Mouse (Mus musculus): ENCODE measurements around the gene Fgfr4. TPM values are rescaled to one million over a fixed set of nuclear protein-coding genes. Genes with fewer than 3 reads are reported as not detected.

The Fgfr4 gene
- polyA plus RNA-seq, 1 experiment = 2.8 TPM

- H3ac ChIP-seq (ENCODE audit: control insufficient read depth, insufficient read length, low read depth) = peak overlapping the region; percentile 73
- H3K79me2 ChIP-seq (ENCODE audit: control insufficient read depth, insufficient read depth) = peaks cover 56% of the 10 kb centered on the region
- H3K36me3 ChIP-seq (ENCODE audit: control insufficient read depth, insufficient read depth) = peaks cover 37% of the 10 kb centered on the region
- no peaks in the 10 kb centered on the region for H3K27me3 ChIP-seq (ENCODE audit: control insufficient read depth, insufficient read depth, insufficient read length)
- peaks cover 30% of the 10 kb centered on the region for H3K79me3 ChIP-seq (ENCODE audit: low read depth)
- TF ChIP-seq FOSL1 (IDR thresholded peaks at IDR 0.05; ENCODE audit: insufficient read depth, low read length, poor library complexity, severe bottlenecking) (no peak), MYOG (IDR thresholded peaks at IDR 0.05; ENCODE audit: control insufficient read depth, extremely low read depth, insufficient read length) (no peak), CEBPB (IDR thresholded peaks at IDR 0.05; ENCODE audit: low read depth) (no peak), USF1 (IDR thresholded peaks at IDR 0.05; ENCODE audit: low read depth) (no peak), MAX (IDR thresholded peaks at IDR 0.05) (no peak), MYOD1 (IDR thresholded peaks at IDR 0.05; ENCODE audit: control insufficient read depth, insufficient read length, low read depth) (no peak)
- H3K4me3 ChIP-seq (ENCODE audit: insufficient read depth, poor library complexity, severe bottlenecking) = peak overlapping the region; percentile 37
These were observed 60.8 kb downstream of the Fgfr4 start for GRCm38 (mm10) chr13:55213138-55213806.

Other genes with a start within 250 kb of the Fgfr4 start
- 0.01 TPM for gene Unc5a, start 203.2 kb upstream of the Fgfr4 start, polyA plus RNA-seq (2012; fragmentation: generic; extraction: Trizol)
- gene Hk3, start 131.3 kb upstream of the Fgfr4 start, polyA plus RNA-seq (2012; fragmentation: generic; extraction: Trizol) = not detected
- gene Uimc1, start 52.3 kb upstream of the Fgfr4 start, polyA plus RNA-seq (2012; fragmentation: generic; extraction: Trizol) = 9.6 TPM
- 39.1 TPM for gene Zfp346, start 47.3 kb upstream of the Fgfr4 start, polyA plus RNA-seq (2012; fragmentation: generic; extraction: Trizol)
- not detected for gene Gm17617, start 19.1 kb upstream of the Fgfr4 start, polyA plus RNA-seq (2012; fragmentation: generic; extraction: Trizol)
- 10.5 TPM for gene Nsd1, start 57.1 kb downstream of the Fgfr4 start, polyA plus RNA-seq (2012; fragmentation: generic; extraction: Trizol)
- 499 TPM for gene Prelid1, start 167.9 kb downstream of the Fgfr4 start, polyA plus RNA-seq (2012; fragmentation: generic; extraction: Trizol)
- 54.3 TPM for gene Rab24, start 169.3 kb downstream of the Fgfr4 start, polyA plus RNA-seq (2012; fragmentation: generic; extraction: Trizol)
- gene Mxd3, start 177.2 kb downstream of the Fgfr4 start, polyA plus RNA-seq (2012; fragmentation: generic; extraction: Trizol) = 49.8 TPM
- 81.4 TPM for gene Lman2, start 210.1 kb downstream of the Fgfr4 start, polyA plus RNA-seq (2012; fragmentation: generic; extraction: Trizol)
- 0.08 TPM for gene Rgs14, start 217.1 kb downstream of the Fgfr4 start, polyA plus RNA-seq (2012; fragmentation: generic; extraction: Trizol)
- gene Slc34a1, start 245.5 kb downstream of the Fgfr4 start, polyA plus RNA-seq (2012; fragmentation: generic; extraction: Trizol) = not detected

Data from C2C12 (cell line).